Mouse (Mus musculus): ENCODE results near the gene Clstn3. TPM values are rescaled to one million over a fixed set of nuclear protein-coding genes. Genes with fewer than 3 reads are reported as not detected.
"Not testable (repeated sequence)": the region's sequence is repeated elsewhere in the genome, so short reads cannot be mapped to it uniquely, and the experiment has no call there.

Gene Clstn3
- polyA plus RNA-seq, 1 experiment = 76.2 TPM

DNA sequence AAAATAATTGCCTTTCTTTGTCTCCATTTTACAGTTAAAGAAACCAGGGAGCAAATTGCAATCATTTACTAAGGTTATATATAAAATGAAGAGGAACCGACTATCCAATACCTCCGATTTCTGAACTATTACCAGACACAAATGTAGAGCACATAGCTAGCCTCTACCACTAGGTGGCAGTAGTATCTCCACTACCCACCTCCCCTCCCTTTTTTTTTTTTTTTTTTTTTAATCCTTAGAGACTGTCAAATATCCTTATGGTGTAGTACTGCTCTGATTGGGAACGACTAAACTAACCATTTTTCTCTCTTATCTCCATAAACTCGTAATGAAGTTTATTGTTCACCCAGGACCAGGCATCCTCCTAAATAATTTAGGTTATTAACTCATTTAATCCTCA is 15.7 kb upstream of the Clstn3 start:
- H3K36me3 ChIP-seq (replicated peaks; ENCODE audit: low read length) = no peaks in the 10 kb centered on the region
- peaks cover 24% of the 10 kb centered on the region for H3K27me3 ChIP-seq (replicated peaks)
- H3K4me3 ChIP-seq (replicated peaks) = no peak overlapping the region
- H3K4me1 ChIP-seq = peaks cover 25% of the 10 kb centered on the region
- no peaks in the 10 kb centered on the region for H3K9me3 ChIP-seq
- TF ChIP-seq GATA1 (IDR thresholded peaks at IDR 0.05; ENCODE audit: borderline replicate concordance, low read length) (no peak), FLI1 (IDR thresholded peaks at IDR 0.05; ENCODE audit: low read length) (no peak)

DNA sequence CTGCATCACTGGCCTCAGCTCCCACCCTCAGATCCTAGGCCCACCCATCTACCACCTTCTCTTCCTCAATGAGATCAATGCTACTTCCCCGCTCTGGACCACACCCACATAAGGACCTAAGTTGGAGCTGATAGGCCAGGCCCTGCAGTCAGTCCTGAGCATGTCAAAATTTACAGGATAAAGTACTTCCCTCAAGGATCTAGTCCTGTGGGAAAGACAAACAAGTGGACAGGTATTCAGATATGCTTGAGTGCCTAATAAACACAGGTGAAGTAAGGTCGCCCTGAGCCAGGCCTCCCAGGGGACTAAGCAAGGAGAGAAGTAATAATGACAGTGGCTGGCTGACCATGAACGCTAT is 15.0 kb upstream of the Clstn3 start:
- Histone ChIP-seq H3K27me3 (replicated peaks) (peaks cover 24% of the 10 kb centered on the region), H3K9me3 (no peaks in the 10 kb centered on the region), H3K4me1 (peaks cover 25% of the 10 kb centered on the region), H3K4me3 (replicated peaks) (no peak overlapping the region), H3K36me3 (replicated peaks; ENCODE audit: low read length) (no peaks in the 10 kb centered on the region)
- no peak for TF ChIP-seq FLI1 (IDR thresholded peaks at IDR 0.05; ENCODE audit: low read length)
- TF ChIP-seq GATA1 (IDR thresholded peaks at IDR 0.05; ENCODE audit: borderline replicate concordance, low read length) = no peak

DNA sequence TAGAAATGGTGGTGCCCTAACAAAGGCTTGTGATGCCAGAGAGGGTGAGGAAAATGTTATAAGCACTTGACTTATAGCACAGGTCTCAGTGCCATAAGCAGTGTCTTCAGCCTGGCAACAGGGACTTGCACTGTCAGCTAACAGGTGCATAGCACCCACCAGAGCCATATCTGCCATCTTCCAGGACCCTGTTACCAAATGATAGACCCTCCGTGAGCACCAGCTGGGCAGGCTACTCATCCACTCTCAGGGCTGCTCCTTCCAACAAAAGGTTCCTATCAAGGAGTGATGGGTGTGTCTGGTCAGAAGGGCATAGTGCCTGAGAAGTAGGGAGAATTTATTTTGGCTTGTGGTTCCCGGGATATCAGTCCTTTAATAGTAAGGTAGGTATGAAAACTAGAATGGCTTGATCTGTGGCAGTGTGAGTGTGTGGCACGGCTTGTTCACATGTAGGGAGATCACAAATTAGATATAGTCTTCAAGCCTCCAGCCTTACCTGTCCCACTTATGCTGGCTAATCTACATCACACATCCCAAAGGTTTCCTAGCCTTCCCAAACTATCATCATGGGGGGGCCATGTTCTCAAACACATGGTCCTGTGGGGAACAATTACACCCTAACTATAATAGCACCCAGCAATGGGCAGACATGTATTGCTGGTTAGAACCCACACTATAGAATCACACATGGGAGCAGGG is 14.4 kb upstream of the Clstn3 start:
- TF ChIP-seq FLI1 (IDR thresholded peaks at IDR 0.05; ENCODE audit: low read length) (no peak), GATA1 (IDR thresholded peaks at IDR 0.05; ENCODE audit: borderline replicate concordance, low read length) (no peak)
- no peak overlapping the region for H3K4me3 ChIP-seq (replicated peaks)
- no peaks in the 10 kb centered on the region for H3K36me3 ChIP-seq (replicated peaks; ENCODE audit: low read length)
- no peaks in the 10 kb centered on the region for H3K9me3 ChIP-seq
- peaks cover 28% of the 10 kb centered on the region for H3K4me1 ChIP-seq
- H3K27me3 ChIP-seq (replicated peaks) = peaks cover 24% of the 10 kb centered on the region

DNA sequence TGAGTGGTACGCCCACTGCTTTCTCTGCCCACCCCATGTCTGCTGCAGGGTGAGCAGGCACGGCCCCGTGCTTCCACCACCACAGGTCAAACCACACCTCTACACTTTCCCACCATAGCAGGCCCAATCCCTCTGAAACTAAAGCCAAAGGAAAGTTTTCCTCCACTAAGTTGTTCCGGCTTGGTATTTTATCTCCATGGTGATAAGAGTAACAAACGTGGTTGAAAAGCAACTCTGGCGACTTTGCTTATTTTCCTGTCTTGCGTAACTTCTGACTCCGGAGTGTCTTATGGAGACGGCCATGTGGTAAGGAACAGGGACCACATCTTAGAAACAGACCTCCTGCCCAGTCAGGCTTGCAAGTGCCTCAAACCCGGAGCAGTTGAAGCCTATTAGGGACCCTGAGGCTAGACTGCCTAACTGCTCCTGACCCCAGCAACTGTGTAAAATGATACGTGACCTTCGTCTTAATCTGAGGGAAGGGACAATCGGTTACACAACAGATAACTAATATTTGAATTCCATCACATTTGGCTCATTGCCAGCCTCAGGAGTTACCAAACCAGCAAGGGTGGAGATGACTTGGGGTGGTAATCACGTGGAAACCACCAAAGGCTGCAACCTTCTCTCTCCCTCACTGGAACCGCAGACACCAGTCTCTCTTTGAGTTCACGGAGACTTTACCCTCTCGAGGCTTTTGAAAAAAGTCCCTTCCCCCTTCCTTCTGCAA is 13.5 kb upstream of the Clstn3 start:
- TF ChIP-seq FLI1 (IDR thresholded peaks at IDR 0.05; ENCODE audit: low read length) = no peak
- TF ChIP-seq GATA1 (IDR thresholded peaks at IDR 0.05; ENCODE audit: borderline replicate concordance, low read length) = no peak
- peaks cover 20% of the 10 kb centered on the region for H3K27me3 ChIP-seq (replicated peaks)
- peak overlapping the region; percentile 11 for H3K4me3 ChIP-seq (replicated peaks)
- peaks cover 32% of the 10 kb centered on the region for H3K4me1 ChIP-seq
- no peaks in the 10 kb centered on the region for H3K9me3 ChIP-seq
- no peaks in the 10 kb centered on the region for H3K36me3 ChIP-seq (replicated peaks; ENCODE audit: low read length)

DNA sequence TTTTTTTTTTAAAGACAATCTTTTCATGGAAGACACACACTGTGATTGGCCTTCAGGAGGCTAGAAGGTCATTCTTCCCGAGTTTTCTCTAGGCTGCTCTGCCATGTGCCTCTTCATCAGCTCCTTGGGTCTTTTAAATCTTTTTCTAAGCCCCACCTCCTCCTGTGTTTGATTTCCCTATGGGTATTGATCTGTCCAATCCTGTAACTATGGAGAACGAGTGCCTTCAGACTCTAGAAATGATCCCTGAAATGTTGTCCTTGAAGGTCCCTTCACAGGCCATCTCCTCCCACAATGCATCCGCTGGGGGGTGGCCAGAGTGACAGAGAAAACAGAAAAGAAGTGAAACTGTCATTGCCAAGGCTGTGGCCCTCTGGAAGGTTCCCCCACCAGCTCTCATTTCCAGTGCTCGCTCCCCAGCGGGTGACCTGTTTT is 12.6 kb upstream of the Clstn3 start:
- Histone ChIP-seq H3K36me3 (replicated peaks; ENCODE audit: low read length) (no peaks in the 10 kb centered on the region), H3K9me3 (no peaks in the 10 kb centered on the region), H3K4me3 (replicated peaks) (no peak overlapping the region), H3K27me3 (replicated peaks) (peaks cover 17% of the 10 kb centered on the region), H3K4me1 (peaks cover 40% of the 10 kb centered on the region)
- TF ChIP-seq GATA1 (IDR thresholded peaks at IDR 0.05; ENCODE audit: borderline replicate concordance, low read length) (no peak), FLI1 (IDR thresholded peaks at IDR 0.05; ENCODE audit: low read length) (no peak)

DNA sequence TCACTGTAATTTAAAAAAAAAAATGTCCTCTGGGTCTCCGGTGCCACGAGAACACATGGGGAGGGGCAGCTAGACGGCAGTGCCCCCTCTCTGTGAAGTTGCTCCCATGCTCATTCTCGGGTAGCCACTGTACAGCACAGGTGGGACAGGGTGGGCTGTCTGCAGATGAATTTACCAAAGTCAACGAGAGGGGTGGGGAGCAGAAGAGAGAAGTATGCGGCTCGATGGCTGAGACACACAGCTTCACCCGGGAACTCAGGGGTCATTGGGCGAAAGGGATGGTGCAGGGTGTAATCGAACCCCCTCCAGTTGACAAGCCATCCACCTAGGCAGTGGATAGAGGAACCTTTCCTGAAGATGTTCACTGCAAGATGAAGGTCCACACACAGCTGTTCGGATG is 12.2 kb upstream of the Clstn3 start:
- Histone ChIP-seq H3K9me3 (no peaks in the 10 kb centered on the region), H3K27me3 (replicated peaks) (peaks cover 17% of the 10 kb centered on the region), H3K36me3 (replicated peaks; ENCODE audit: low read length) (no peaks in the 10 kb centered on the region), H3K4me3 (replicated peaks) (no peak overlapping the region), H3K4me1 (peaks cover 42% of the 10 kb centered on the region)
- TF ChIP-seq FLI1 (IDR thresholded peaks at IDR 0.05; ENCODE audit: low read length) (no peak), GATA1 (IDR thresholded peaks at IDR 0.05; ENCODE audit: borderline replicate concordance, low read length) (no peak)

DNA sequence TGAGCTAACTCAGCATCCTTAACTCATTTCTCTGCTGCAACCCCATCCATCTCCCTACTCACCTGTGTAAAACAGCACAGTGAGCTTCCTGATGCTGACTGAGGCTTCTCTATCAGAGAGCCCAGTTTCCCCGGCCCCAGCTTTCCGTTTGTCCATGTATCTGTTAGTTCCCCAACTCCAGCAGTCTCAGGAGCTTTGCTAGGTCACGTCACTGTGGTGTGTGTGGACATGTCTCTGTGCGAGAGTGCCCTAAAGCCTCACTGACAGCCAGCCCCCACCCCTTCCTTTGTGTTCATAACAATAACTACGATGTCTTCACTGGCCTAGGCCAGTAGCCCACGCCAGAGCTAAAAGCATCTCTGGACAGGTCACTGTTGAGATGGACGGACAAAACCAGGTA is 11.6 kb upstream of the Clstn3 start:
- no peak overlapping the region for H3K4me3 ChIP-seq (replicated peaks)

DNA sequence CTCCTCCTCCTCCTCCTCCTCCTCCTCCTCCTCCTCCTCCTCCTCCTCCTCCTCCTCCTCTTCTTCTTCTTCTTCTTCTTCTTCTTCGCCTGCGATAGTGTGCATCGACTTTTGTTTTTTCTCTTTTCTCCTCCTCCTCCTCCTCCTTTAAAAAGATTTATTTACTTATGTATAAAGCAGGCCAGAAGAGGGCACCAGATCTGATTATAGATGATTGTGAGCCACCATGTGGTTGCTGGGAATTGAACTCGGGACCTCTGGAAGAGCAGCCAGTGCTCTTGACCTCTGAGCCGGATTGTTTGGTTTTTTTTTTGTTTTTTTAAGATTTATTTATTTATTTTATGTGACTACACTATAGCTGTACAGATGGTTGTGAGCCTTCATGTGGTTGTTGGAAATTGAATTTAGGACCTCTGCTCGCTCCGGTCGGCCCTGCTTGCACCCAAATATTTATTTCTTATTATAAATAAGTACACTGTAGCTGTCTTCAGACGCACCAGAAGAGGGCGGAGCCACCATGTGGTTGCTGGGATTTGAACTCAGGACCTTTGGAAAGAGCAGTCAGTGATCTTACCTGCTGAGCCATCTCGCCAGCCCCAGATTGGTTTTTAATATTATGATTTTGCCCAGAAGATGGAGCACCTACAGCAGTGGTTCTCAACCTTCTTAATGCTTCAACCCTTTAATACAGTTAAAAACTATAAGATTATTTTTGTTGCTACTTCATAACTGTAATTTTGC is 10.9 kb upstream of the Clstn3 start:
- not testable (repeated sequence) for H3K4me3 ChIP-seq (replicated peaks); H3K36me3 ChIP-seq (replicated peaks; ENCODE audit: low read length); H3K9me3 ChIP-seq
- Histone ChIP-seq H3K4me1 (peaks cover 38% of the 10 kb centered on the region), H3K27me3 (replicated peaks) (peaks cover 21% of the 10 kb centered on the region)

More for the DNA sequence above, 11.6 kb upstream of the Clstn3 start:
- TF ChIP-seq FLI1 (IDR thresholded peaks at IDR 0.05; ENCODE audit: low read length) (no peak), GATA1 (IDR thresholded peaks at IDR 0.05; ENCODE audit: borderline replicate concordance, low read length) (no peak)
- peaks cover 17% of the 10 kb centered on the region for H3K27me3 ChIP-seq (replicated peaks)
- peaks cover 41% of the 10 kb centered on the region for H3K4me1 ChIP-seq
- no peaks in the 10 kb centered on the region for H3K9me3 ChIP-seq
- H3K36me3 ChIP-seq (replicated peaks; ENCODE audit: low read length) = no peaks in the 10 kb centered on the region

DNA sequence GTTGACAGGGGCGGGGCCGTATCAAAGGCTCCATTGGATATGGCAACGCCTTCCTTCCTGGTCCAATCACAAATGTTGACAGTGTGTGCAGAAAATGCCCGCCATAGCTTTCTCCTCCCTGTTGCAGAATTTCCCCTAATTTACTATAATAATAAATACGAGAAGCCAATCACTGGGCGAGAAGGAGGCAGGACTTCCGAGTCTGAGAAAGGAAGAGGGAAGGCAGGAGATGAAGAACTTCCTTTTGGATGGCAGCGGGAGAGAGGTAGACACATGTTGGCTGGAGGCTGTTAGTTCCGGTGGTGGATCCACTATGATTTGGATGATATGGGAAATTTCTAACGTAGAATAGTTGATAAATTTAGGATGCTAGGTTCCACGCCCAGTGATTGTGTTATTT is 10.0 kb upstream of the Clstn3 start:
- H3K27me3 ChIP-seq (replicated peaks) = peaks cover 28% of the 10 kb centered on the region
- peaks cover 38% of the 10 kb centered on the region for H3K4me1 ChIP-seq
- no peak overlapping the region for H3K4me3 ChIP-seq (replicated peaks)
- H3K36me3 ChIP-seq (replicated peaks; ENCODE audit: low read length) = no peaks in the 10 kb centered on the region
- no peaks in the 10 kb centered on the region for H3K9me3 ChIP-seq
- no peak for TF ChIP-seq FLI1 (IDR thresholded peaks at IDR 0.05; ENCODE audit: low read length)
- no peak for TF ChIP-seq GATA1 (IDR thresholded peaks at IDR 0.05; ENCODE audit: borderline replicate concordance, low read length)

DNA sequence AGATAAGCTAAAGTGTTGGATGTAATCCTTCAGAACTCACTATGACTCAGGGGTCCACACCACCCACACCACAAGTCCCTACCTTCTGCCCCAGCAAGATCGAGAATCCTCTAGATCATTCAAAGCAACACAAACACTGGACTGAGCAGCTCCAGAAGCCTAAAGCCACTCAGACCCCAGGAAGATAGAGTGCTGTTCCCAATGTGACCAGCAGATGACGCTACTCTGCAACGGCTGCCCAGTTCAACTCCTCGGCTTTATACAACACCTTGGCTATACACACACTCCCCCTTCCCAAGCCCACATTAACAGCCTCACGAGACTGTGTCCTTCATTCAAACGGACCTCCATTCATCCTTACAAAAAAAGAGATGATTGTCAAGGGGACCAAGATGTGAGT is 8.2 kb upstream of the Clstn3 start:
- Histone ChIP-seq H3K27me3 (replicated peaks) (peaks cover 19% of the 10 kb centered on the region), H3K4me3 (replicated peaks) (no peak overlapping the region), H3K36me3 (replicated peaks; ENCODE audit: low read length) (no peaks in the 10 kb centered on the region), H3K9me3 (no peaks in the 10 kb centered on the region), H3K4me1 (peaks cover 28% of the 10 kb centered on the region)
- no peak for TF ChIP-seq GATA1 (IDR thresholded peaks at IDR 0.05; ENCODE audit: borderline replicate concordance, low read length)

DNA sequence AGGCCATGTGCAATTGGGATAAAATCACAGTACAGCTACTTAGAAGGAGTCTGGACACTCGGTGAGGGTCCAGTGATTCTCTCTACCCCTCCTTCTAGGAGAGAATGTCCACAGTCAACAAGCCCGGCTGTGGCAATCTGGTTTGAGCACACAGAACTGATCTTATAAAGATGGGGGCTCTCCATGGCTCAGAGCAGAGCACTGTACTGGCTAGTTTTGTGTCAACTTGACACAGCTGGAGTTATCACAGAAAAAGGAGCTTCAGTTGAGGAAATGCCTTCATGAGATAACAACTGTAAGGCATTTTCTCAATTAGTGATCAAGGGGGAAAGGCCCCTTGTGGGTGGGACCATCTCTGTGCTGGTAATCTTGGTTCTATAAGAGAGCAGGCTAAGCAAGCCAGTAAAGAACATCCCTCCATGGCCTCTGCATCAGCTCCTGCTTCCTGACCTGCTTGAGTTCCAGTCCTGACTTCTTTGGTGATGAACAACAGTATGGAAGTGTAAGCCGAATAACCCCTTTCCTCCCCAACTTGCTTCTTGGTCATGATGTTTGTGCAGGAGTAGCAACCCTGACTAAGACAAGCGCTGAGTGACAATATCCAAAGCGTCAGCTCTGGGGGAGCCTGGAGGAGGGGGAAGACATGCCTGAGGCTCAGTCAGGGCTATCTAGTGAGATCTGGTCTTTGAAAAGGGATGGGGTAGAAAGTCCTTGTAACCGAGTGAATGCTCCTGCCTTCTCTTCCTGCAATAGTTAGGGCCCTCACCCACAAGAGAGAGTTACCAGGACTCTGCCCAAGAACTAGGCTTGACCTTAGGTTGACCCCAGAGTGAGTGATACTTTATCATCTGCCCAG is 7.4 kb upstream of the Clstn3 start:
- Histone ChIP-seq H3K27me3 (replicated peaks) (peaks cover 16% of the 10 kb centered on the region), H3K4me1 (peaks cover 31% of the 10 kb centered on the region)
- not testable (repeated sequence) for H3K36me3 ChIP-seq (replicated peaks; ENCODE audit: low read length); H3K9me3 ChIP-seq; H3K4me3 ChIP-seq (replicated peaks)

Data from megakaryocyte, embryonic 14.5 days (primary cell).